Mouse (Mus musculus): ENCODE data around the gene Surf4. TPM values are rescaled to one million over a fixed set of nuclear protein-coding genes. Genes with fewer than 3 reads are reported as not detected.
A peak's percentile ranks its signal among the peaks of the same experiment; 100 is the strongest.

Surf4 gene
- polyA plus RNA-seq, 1 experiment from 2014 or later: 187 TPM

DNA sequence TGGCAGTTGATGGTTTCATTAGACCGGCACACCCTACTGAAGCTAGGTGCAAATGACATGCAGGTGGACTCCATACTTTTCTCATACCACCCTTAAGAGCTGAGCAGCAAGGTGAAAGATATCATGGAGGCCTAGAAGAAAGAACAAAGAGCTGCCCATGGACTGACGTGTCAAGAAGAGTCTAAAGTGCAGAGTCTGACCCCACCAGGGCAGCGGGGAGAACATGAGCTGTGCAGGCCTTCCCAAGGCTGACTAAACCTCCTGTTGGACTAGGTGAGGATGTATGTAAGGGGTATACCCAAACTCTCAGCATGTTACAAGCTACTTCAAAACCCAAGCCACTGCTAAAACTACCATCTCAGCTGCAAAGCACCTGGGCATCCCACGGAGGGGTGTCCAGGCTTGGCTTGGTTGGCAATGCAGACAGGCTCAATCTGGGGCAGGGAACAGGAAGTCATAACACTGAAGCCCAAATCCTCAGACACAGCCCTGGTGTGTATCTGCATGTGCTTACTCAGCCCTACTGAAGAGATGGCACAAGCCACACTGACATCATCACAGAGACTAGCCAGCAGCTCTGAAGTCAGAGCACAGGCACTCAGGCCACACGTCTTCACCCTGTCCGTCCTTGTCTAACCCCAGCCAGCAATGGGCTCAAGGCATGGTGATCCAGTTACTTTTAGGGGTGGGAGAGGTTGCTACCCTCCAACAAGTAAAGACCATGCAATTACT lies 5.8 kb downstream of the Surf4 start:
- no peaks in the 10 kb centered on the region for H3K27me3 ChIP-seq
- WGBS: 87% methylated on average over 6 of the region's 6 CpGs
- H3K4me2 ChIP-seq (replicated peaks): no peak overlapping the region
- H3K27ac ChIP-seq: no peak overlapping the region
- no peaks in the 10 kb centered on the region for H3K9me3 ChIP-seq
- peaks cover 14% of the 10 kb centered on the region; the same call in 1 of the 2 replicates for H3K4me1 ChIP-seq
- no peak overlapping the region for H3K4me3 ChIP-seq
- H3K9ac ChIP-seq: no peak overlapping the region
- peaks cover 84% of the 10 kb centered on the region for H3K36me3 ChIP-seq
- no peak for ATAC-seq (ENCODE audit: insufficient number of reproducible peaks, insufficient read depth, low FRiP score, low TSS enrichment)

DNA sequence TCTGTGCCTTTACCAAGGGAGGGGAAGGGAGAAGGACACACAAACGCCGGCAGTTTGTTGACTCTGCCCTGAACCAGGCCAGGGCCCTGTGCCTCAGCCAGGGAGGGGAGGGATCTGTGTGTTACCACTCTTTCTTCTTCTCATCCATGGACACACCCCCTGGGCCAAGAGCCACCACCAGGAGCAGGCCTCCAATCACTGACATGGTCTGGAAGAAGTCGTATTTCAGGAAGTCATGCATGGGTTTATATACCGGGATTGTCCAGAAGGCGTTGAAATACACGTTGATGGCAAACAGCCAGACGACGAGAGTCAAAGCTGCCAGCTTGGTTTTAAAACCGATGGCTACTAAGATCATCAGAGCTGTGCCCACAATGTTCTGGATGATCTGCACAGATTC lies 11.9 kb downstream of the Surf4 start:
- Histone ChIP-seq H3K4me1 (peaks cover 14% of the 10 kb centered on the region), H3K27me3 (no peaks in the 10 kb centered on the region), H3K4me3 (no peak overlapping the region), H3K36me3 (peaks cover 86% of the 10 kb centered on the region), H3K9ac (no peak overlapping the region), H3K4me2 (replicated peaks) (no peak overlapping the region), H3K27ac (no peak overlapping the region), H3K9me3 (no peaks in the 10 kb centered on the region)
- no peak for ATAC-seq (ENCODE audit: insufficient number of reproducible peaks, insufficient read depth, low FRiP score, low TSS enrichment)
- whole genome bisulfite sequencing: 83% methylated on average over 9 of the region's 9 CpGs

- Histone ChIP-seq H3K27me3 (no peaks in the 10 kb centered on the region), H3K9me3 (no peaks in the 10 kb centered on the region), H3K4me2 (replicated peaks) (no peak overlapping the region), H3K4me1 (peaks cover 18% of the 10 kb centered on the region), H3K27ac (no peak overlapping the region), H3K36me3 (peaks cover 71% of the 10 kb centered on the region), H3K4me3 (no peak overlapping the region), H3K9ac (no peak overlapping the region)
- no peak for ATAC-seq (ENCODE audit: insufficient number of reproducible peaks, insufficient read depth, low FRiP score, low TSS enrichment)
- 81% methylated on average over 6 of the region's 6 CpGs for WGBS
Observed at GRCm38 (mm10) chr2:26920190-26920855, 13.4 kb downstream of the Surf4 start.

GRCm38 (mm10) chr2:26919684-26920083 lies 14.0 kb downstream of the Surf4 start:
- ATAC-seq (ENCODE audit: insufficient number of reproducible peaks, insufficient read depth, low FRiP score, low TSS enrichment): no peak
- no peak overlapping the region for H3K4me3 ChIP-seq
- H3K4me2 ChIP-seq (replicated peaks): no peak overlapping the region
- H3K27ac ChIP-seq: no peak overlapping the region
- WGBS: 96% methylated on average over 3 of the region's 3 CpGs
- H3K9me3 ChIP-seq: no peaks in the 10 kb centered on the region
- peaks cover 22% of the 10 kb centered on the region for H3K4me1 ChIP-seq
- H3K9ac ChIP-seq: no peak overlapping the region
- peaks cover 66% of the 10 kb centered on the region for H3K36me3 ChIP-seq
- H3K27me3 ChIP-seq: no peaks in the 10 kb centered on the region

GRCm38 (mm10) chr2:26916738-26917137 lies 17.0 kb downstream of the Surf4 start:
- Histone ChIP-seq H3K4me3 (peak overlapping the region; percentile 78), H3K4me2 (replicated peaks) (peak overlapping the region; percentile 96), H3K9ac (peak overlapping the region; percentile 66), H3K4me1 (peaks cover 29% of the 10 kb centered on the region), H3K27ac (peak overlapping the region; percentile 65), H3K27me3 (no peaks in the 10 kb centered on the region), H3K9me3 (no peaks in the 10 kb centered on the region), H3K36me3 (peaks cover 66% of the 10 kb centered on the region)
- ATAC-seq (ENCODE audit: insufficient number of reproducible peaks, insufficient read depth, low FRiP score, low TSS enrichment): no peak
- 2% methylated on average over 13 of the region's 13 CpGs for WGBS

- Histone ChIP-seq H3K27me3 (no peaks in the 10 kb centered on the region), H3K4me2 (replicated peaks) (peak within 1 kb of the TSS; percentile 96), H3K4me3 (peak within 1 kb of the TSS; percentile 78), H3K4me1 (peaks cover 31% of the 10 kb centered on the region), H3K9me3 (no peaks in the 10 kb centered on the region), H3K27ac (peak within 1 kb of the TSS; percentile 65), H3K36me3 (peaks cover 63% of the 10 kb centered on the region), H3K9ac (peak within 1 kb of the TSS; percentile 66)
- WGBS: 2% methylated on average over 47 of the region's 47 CpGs
- peak; percentile 49 for ATAC-seq (ENCODE audit: insufficient number of reproducible peaks, insufficient read depth, low FRiP score, low TSS enrichment)
Observed at GRCm38 (mm10) chr2:26915927-26916728, 17.6 kb downstream of the Surf4 start, which contains the start of the genes Surf2 and Surf1. Gene Surf2 (plus strand): TSS chr2:26916367. Gene Surf1 (minus strand): TSS chr2:26916530.

GRCm38 (mm10) chr2:26914148-26914941 lies 19.4 kb downstream of the Surf4 start:
- Histone ChIP-seq H3K4me3 (no peak overlapping the region), H3K27me3 (no peaks in the 10 kb centered on the region), H3K9me3 (no peaks in the 10 kb centered on the region), H3K4me1 (peaks cover 35% of the 10 kb centered on the region), H3K4me2 (replicated peaks) (peak overlapping the region; percentile 96; the same call in 1 of the 2 replicates), H3K9ac (no peak overlapping the region), H3K36me3 (peaks cover 45% of the 10 kb centered on the region), H3K27ac (no peak overlapping the region)
- WGBS: 61% methylated on average over 8 of the region's 8 CpGs
- no peak for ATAC-seq (ENCODE audit: insufficient number of reproducible peaks, insufficient read depth, low FRiP score, low TSS enrichment)

GRCm38 (mm10) chr2:26913416-26914147 lies 20.1 kb downstream of the Surf4 start:
- no peak for ATAC-seq (ENCODE audit: insufficient number of reproducible peaks, insufficient read depth, low FRiP score, low TSS enrichment)
- Histone ChIP-seq H3K27me3 (no peaks in the 10 kb centered on the region), H3K9me3 (no peaks in the 10 kb centered on the region), H3K9ac (no peak overlapping the region), H3K4me1 (peaks cover 43% of the 10 kb centered on the region), H3K4me2 (replicated peaks) (no peak overlapping the region), H3K27ac (no peak overlapping the region), H3K36me3 (peaks cover 38% of the 10 kb centered on the region), H3K4me3 (no peak overlapping the region)
- 81% methylated on average over 17 of the region's 17 CpGs for WGBS

DNA sequence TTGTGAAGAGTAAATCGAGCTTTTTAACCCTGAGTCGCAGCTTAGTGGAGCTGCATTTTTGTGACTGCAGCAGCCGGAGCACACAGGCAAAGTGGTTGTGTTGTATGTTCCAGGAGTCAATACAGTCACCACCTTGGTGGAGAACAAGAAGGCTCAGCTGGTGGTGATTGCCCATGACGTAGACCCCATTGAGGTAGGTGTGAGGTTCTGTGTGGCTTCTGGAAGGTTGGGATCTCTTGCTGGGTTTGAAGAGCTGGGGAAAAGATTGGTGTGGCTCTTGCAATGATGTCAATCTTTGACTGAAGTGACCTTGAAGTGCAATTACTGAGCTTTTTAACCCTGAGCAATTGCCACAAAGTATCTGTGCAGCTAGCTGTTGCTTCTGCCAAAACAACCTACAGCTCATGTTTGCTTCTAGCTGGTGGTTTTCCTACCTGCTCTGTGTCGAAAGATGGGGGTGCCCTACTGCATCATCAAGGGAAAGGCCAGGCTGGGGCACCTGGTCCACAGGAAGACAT lies 21.4 kb downstream of the Surf4 start:
- WGBS: 71% methylated on average over 5 of the region's 5 CpGs
- Histone ChIP-seq H3K9me3 (no peaks in the 10 kb centered on the region), H3K27ac (no peak overlapping the region), H3K4me3 (peak overlapping the region; percentile 92), H3K36me3 (peaks cover 45% of the 10 kb centered on the region), H3K4me1 (peaks cover 39% of the 10 kb centered on the region), H3K9ac (peak overlapping the region; percentile 98), H3K27me3 (no peaks in the 10 kb centered on the region), H3K4me2 (replicated peaks) (peak overlapping the region; percentile 98)
- ATAC-seq (ENCODE audit: insufficient number of reproducible peaks, insufficient read depth, low FRiP score, low TSS enrichment): no peak

DNA sequence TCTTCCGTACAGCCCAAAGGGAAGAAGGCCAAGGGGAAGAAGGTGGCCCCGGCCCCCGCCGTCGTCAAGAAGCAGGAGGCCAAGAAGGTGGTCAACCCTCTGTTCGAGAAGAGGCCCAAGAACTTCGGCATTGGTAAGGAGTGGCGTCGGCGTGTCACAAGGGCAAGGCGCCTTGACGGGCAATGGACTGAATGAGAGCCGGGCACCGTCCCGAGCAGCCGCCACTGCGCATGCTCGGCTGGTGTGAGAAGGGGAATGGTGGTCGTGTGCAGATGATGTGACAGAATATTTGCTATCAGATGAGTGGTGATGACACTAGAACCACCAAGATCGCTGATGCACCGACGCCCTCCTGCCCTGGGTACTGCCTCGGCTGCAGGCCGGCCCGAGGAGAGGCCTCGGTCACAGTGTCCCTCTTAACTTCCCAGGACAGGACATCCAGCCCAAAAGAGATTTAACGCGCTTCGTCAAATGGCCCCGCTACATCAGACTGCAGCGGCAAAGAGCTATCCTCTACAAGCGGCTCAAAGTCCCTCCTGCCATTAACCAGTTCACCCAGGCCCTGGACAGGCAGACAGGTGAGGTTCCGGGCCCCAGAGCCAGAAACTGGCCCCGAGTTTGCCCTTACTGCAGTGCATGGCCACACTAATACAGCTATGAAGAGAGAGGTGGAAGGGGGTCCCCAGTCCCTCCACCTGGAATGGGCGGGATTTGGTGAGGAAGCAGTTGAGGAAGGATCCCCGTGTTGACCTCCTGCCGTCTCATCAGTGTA lies 22.5 kb downstream of the Surf4 start:
- Histone ChIP-seq H3K4me3 (peak overlapping the region; percentile 92), H3K36me3 (peaks cover 55% of the 10 kb centered on the region), H3K9ac (peak overlapping the region; percentile 98), H3K4me2 (replicated peaks) (peak overlapping the region; percentile 98), H3K27ac (peak overlapping the region; percentile 94), H3K4me1 (peaks cover 33% of the 10 kb centered on the region), H3K27me3 (no peaks in the 10 kb centered on the region), H3K9me3 (no peaks in the 10 kb centered on the region)
- 0 out of 2 replicates have a peak, but pooled peaks have one; percentile 10 for ATAC-seq (ENCODE audit: insufficient number of reproducible peaks, insufficient read depth, low FRiP score, low TSS enrichment)
- WGBS: 2% methylated on average over 37 of the region's 37 CpGs

Measured in embryonic facial prominence, embryonic 12.5 days (tissue).